9 mouse cellular contexts compared by ENCODE assay signal in genomic region chr2:148406971-148407869, GRCm38 (mm10). TPM values are rescaled to one million over a fixed set of nuclear protein-coding genes. Genes with fewer than 3 reads are reported as not detected.
DNase-seq lines count a peak whose midpoint lies in the region; ATAC-seq lines count a peak whose summit lies in the region.
"Had no signal": no experiment of that assay in that cellular context is flagged by ENCODE, and none has a peak within 500 bp of the region (broad histone marks: within the 10 kb centered on the region; RNA-seq: fewer than 3 reads in every experiment).

No protein-coding gene starts in this region.

- peak overlapping the region; percentile 53 for H3K9ac ChIP-seq in embryonic facial prominence, embryonic 11.5 days (replicated peaks; ENCODE audit: low read length)
- H3K9ac ChIP-seq in heart, embryonic 16.5 days (ENCODE audit: low read length) = peak overlapping the region; percentile 78

- H3K4me2 ChIP-seq in embryonic facial prominence, embryonic 11.5 days (ENCODE audit: low read depth, low read length) = peak overlapping the region; percentile 65
- peak overlapping the region; percentile 88 for H3K4me2 ChIP-seq in heart, embryonic 16.5 days (ENCODE audit: low read depth, low read length)

- H3K27me3 ChIP-seq in embryonic facial prominence, embryonic 11.5 days (ENCODE audit: control insufficient read depth, insufficient read depth, low read length) = peaks cover 14% of the 10 kb centered on the region
- H3K27me3 ChIP-seq in heart, embryonic 16.5 days (ENCODE audit: control insufficient read depth, insufficient read depth, low read length) = peaks cover 15% of the 10 kb centered on the region
- peaks cover 67% of the 10 kb centered on the region for H3K27me3 ChIP-seq in limb, embryonic 10.5 days (ENCODE audit: low read depth, poor library complexity, severe bottlenecking)
- peaks cover 59% of the 10 kb centered on the region for H3K27me3 ChIP-seq in midbrain, embryonic 10.5 days (ENCODE audit: low read depth, poor library complexity, severe bottlenecking)
- H3K27me3 ChIP-seq: CH12.LX had no signal

- H3K4me1 ChIP-seq in embryonic facial prominence, embryonic 11.5 days (ENCODE audit: control insufficient read depth, insufficient read depth, low read length) = peaks cover 7% of the 10 kb centered on the region; the same call in 1 of the 2 replicates
- H3K4me1 ChIP-seq in heart, embryonic 16.5 days (ENCODE audit: control insufficient read depth, insufficient read depth, low read length) = peaks cover 24% of the 10 kb centered on the region
- H3K4me1 ChIP-seq in limb, embryonic 10.5 days = peaks cover 32% of the 10 kb centered on the region
- peaks cover 33% of the 10 kb centered on the region for H3K4me1 ChIP-seq in midbrain, embryonic 10.5 days

- WGBS in embryonic facial prominence, embryonic 11.5 days = 3% methylated on average over 55 of the region's 55 CpGs
- WGBS in heart, embryonic 16.5 days = 2% methylated on average over 55 of the region's 55 CpGs
- WGBS in limb, embryonic 10.5 days = 6% methylated on average over 55 of the region's 55 CpGs
- 5% methylated on average over 55 of the region's 55 CpGs for WGBS in midbrain, embryonic 10.5 days

- peak; percentile 17; the same call in 1 of the 2 replicates for ATAC-seq in embryonic facial prominence, embryonic 11.5 days (replicated peaks; ENCODE audit: insufficient number of reproducible peaks, low FRiP score, low TSS enrichment, low read depth)
- ATAC-seq in heart, embryonic 16.5 days (replicated peaks; ENCODE audit: extremely low read depth, insufficient read depth, low FRiP score) = 0 out of 2 replicates have a peak, but pooled peaks have one; percentile 7

- DNase-seq in heart, adult 11 months = peak; percentile 97
- no peak for DNase-seq in heart, postnatal 25 days (ENCODE audit: low spot score)
- DNase-seq in embryonic facial prominence, embryonic 11.5 days (ENCODE audit: low spot score) = peak; percentile 34
- peak; percentile 56 for DNase-seq in limb, embryonic 10.5 days (ENCODE audit: low spot score)
- peak; percentile 63 for DNase-seq in midbrain, embryonic 10.5 days (ENCODE audit: low spot score)
- peak; percentile 64 for DNase-seq in testis, postnatal 10 days (ENCODE audit: low spot score)
- DNase-seq in right cerebral cortex, postnatal 36 days (ENCODE audit: low spot score in 2 of 2) = no peak

- no peak overlapping the region for H3K27ac ChIP-seq in embryonic facial prominence, embryonic 11.5 days (replicated peaks; ENCODE audit: low read depth, low read length)
- peak overlapping the region; percentile 52 for H3K27ac ChIP-seq in heart, embryonic 16.5 days (ENCODE audit: low read length)
- H3K27ac ChIP-seq in limb, embryonic 10.5 days = peak overlapping the region; percentile 11; the same call in 1 of the 2 replicates
- peak overlapping the region; percentile 61; the same call in 1 of the 2 replicates for H3K27ac ChIP-seq in midbrain, embryonic 10.5 days (replicated peaks)

- H3K4me3 ChIP-seq in embryonic facial prominence, embryonic 11.5 days (ENCODE audit: low read depth, low read length) = peak overlapping the region; percentile 33
- H3K4me3 ChIP-seq in heart, embryonic 16.5 days (ENCODE audit: low read length) = peak overlapping the region; percentile 65
- peak overlapping the region; percentile 51 for H3K4me3 ChIP-seq in limb, embryonic 10.5 days
- H3K4me3 ChIP-seq in midbrain, embryonic 10.5 days = peak overlapping the region; percentile 51

- no peaks in the 10 kb centered on the region for H3K9me3 ChIP-seq in embryonic facial prominence, embryonic 11.5 days (replicated peaks; ENCODE audit: control insufficient read depth, low read length)
- no peaks in the 10 kb centered on the region for H3K9me3 ChIP-seq in heart, embryonic 16.5 days (replicated peaks; ENCODE audit: control insufficient read depth, low read length)
- H3K9me3 ChIP-seq in limb, embryonic 10.5 days (replicated peaks) = no peaks in the 10 kb centered on the region
- no peaks in the 10 kb centered on the region for H3K9me3 ChIP-seq in midbrain, embryonic 10.5 days (replicated peaks)

- no peaks in the 10 kb centered on the region for H3K36me3 ChIP-seq in embryonic facial prominence, embryonic 11.5 days (replicated peaks; ENCODE audit: control insufficient read depth, insufficient read depth, low read depth, low read length)
- H3K36me3 ChIP-seq in heart, embryonic 16.5 days (ENCODE audit: control insufficient read depth, insufficient read depth) = no peaks in the 10 kb centered on the region
- no peaks in the 10 kb centered on the region for H3K36me3 ChIP-seq in limb, embryonic 10.5 days
- H3K36me3 ChIP-seq in midbrain, embryonic 10.5 days = no peaks in the 10 kb centered on the region

- intact Hi-C loops in heart, postnatal 25 days (cut with DNase I) = loop anchor here (5.0 kb wide), 5 partner anchors 130 to 250 kb away; no protein-coding TSS in a partner anchor

RNA-seq across cellular contexts. Expression of gene Thbd, which starts 0.8 kb away (rescaled TPM):
- total RNA-seq in heart, postnatal 25 days (2021) = 10 to 100 TPM; 41.8 to 57.1 TPM
- polyA plus RNA-seq in embryonic facial prominence, embryonic 11.5 days (2014; fragmentation: Nextera tagmentation; extraction: Ambion mirVana) = 12.9 and 13.8 TPM in 2 replicates
- 16.6 and 20.3 TPM in 2 replicates for polyA plus RNA-seq in heart, embryonic 16.5 days (2015; fragmentation: Nextera tagmentation; extraction: Ambion mirVana)
- 2.8 and 4.0 TPM in 2 replicates for polyA plus RNA-seq in limb, embryonic 10.5 days (2016; fragmentation: Nextera tagmentation; extraction: Ambion mirVana)
- polyA plus RNA-seq in midbrain, embryonic 10.5 days (2016; fragmentation: Nextera tagmentation; extraction: Ambion mirVana) = 8.2 and 13.0 TPM in 2 replicates
- total RNA-seq: CH12.LX had no signal

RNA-seq across cellular contexts. Expression of gene Sstr4, which starts 12.1 kb away (rescaled TPM):
- total RNA-seq in heart, postnatal 25 days (2021) = 1 to 10 TPM; 1.0 to 1.2 TPM
- 2.2 and 2.5 TPM in 2 replicates for polyA plus RNA-seq in embryonic facial prominence, embryonic 11.5 days (2014; fragmentation: Nextera tagmentation; extraction: Ambion mirVana)
- 0.34 and 0.38 TPM in 2 replicates for polyA plus RNA-seq in heart, embryonic 16.5 days (2015; fragmentation: Nextera tagmentation; extraction: Ambion mirVana)
- 0.18 and 0.26 TPM in 2 replicates for polyA plus RNA-seq in limb, embryonic 10.5 days (2016; fragmentation: Nextera tagmentation; extraction: Ambion mirVana)
- 0.51 and 0.86 TPM in 2 replicates for polyA plus RNA-seq in midbrain, embryonic 10.5 days (2016; fragmentation: Nextera tagmentation; extraction: Ambion mirVana)
- total RNA-seq: CH12.LX had no signal

RNA-seq across cellular contexts. Expression of gene Cd93, which starts 36.1 kb away (rescaled TPM):
- total RNA-seq in heart, postnatal 25 days (2021) = 10 to 100 TPM; 70.2 to 74.9 TPM
- polyA plus RNA-seq in embryonic facial prominence, embryonic 11.5 days (2014; fragmentation: Nextera tagmentation; extraction: Ambion mirVana) = 7.2 and 7.4 TPM in 2 replicates
- polyA plus RNA-seq in heart, embryonic 16.5 days (2015; fragmentation: Nextera tagmentation; extraction: Ambion mirVana) = 25.8 and 29.0 TPM in 2 replicates
- polyA plus RNA-seq in limb, embryonic 10.5 days (2016; fragmentation: Nextera tagmentation; extraction: Ambion mirVana) = 5.0 and 5.5 TPM in 2 replicates
- 4.7 and 5.5 TPM in 2 replicates for polyA plus RNA-seq in midbrain, embryonic 10.5 days (2016; fragmentation: Nextera tagmentation; extraction: Ambion mirVana)

Comparison
In these comparisons a context has a peak if more than half of its experiments do, and no peak if none do; other contexts are left out.
1. DNase-seq: peak in heart, adult 11 months (single experiment), embryonic facial prominence, embryonic 11.5 days (single experiment), limb, embryonic 10.5 days (single experiment), midbrain, embryonic 10.5 days (single experiment) and testis, postnatal 10 days (single experiment); none in heart, postnatal 25 days (single experiment) and right cerebral cortex, postnatal 36 days (0 of 2).
2. Peak in every context shown above with its lines, with median percentiles within 50 percentile points of each other: H3K4me3 ChIP-seq.